Mouse (Mus musculus): ENCODE data around the gene Lrrc8c. TPM values are rescaled to one million over a fixed set of nuclear protein-coding genes. Genes with fewer than 3 reads are reported as not detected.

Gene Lrrc8c
- total and polyA plus RNA-seq, 3 experiments = 10.1 to 70.0 (median 50.6) TPM

DNA sequence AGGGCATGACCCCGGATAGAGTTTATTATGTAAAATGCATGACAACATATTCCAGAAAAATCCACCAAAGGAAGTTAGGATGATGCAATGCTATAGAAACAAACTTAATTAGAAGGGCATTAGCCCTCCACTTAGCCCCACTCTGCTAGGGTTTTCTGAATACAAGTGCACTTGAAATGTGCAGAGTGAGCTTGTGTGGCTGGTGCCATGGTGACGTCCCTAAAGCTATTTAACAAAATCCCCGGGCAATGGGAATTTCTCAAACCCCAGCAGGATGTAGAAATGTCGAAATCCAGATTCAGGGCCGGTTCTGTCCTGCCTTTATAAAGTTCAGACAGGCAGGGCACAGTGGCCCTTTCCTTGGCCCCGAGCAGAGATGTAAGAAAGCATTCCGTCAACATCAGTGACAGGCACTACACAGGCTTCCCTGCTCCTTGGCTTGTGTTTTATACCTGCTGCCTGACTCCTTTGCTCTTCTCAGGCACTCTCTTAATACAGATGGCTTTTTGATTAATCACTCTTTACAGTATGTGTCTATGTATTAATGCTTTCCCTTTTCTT is 47.7 kb downstream of the Lrrc8c start:
- ATAC-seq (ENCODE audit: extremely low read depth, insufficient number of reproducible peaks, low FRiP score, poor library complexity, severe bottlenecking) = no peak
- H3K36me3 ChIP-seq (replicated peaks) = peaks cover 53% of the 10 kb centered on the region
- H3K9me3 ChIP-seq (replicated peaks) = no peaks in the 10 kb centered on the region
- H3K4me3 ChIP-seq (ENCODE audit: low read depth, low read length) = no peak overlapping the region; the same call in 1 of the 2 replicates
- H3K4me1 ChIP-seq (ENCODE audit: insufficient read depth, low read depth, low read length) = peaks cover 71% of the 10 kb centered on the region
- DNase-seq (ENCODE audit: low spot score) = no peak
- TF ChIP-seq GATA2 (IDR thresholded peaks at IDR 0.05; ENCODE audit: borderline replicate concordance, low read depth, low read length) = no peak
- no peak for TF ChIP-seq CTCF (IDR thresholded peaks at IDR 0.05; ENCODE audit: low read depth, low read length)
- TF ChIP-seq TAL1 (conservative IDR thresholded peaks at IDR 0.05; ENCODE audit: low read depth, low read length) = no peak
- no peak for TF ChIP-seq GATA1 (IDR thresholded peaks at IDR 0.05; ENCODE audit: borderline replicate concordance, low read length)
- TF ChIP-seq POLR2AphosphoS5 (IDR thresholded peaks at IDR 0.05; ENCODE audit: insufficient replicate concordance, low read depth, low read length) = no peak
- H3K27me3 ChIP-seq (ENCODE audit: insufficient read depth, low read length) = no peaks in the 10 kb centered on the region

DNA sequence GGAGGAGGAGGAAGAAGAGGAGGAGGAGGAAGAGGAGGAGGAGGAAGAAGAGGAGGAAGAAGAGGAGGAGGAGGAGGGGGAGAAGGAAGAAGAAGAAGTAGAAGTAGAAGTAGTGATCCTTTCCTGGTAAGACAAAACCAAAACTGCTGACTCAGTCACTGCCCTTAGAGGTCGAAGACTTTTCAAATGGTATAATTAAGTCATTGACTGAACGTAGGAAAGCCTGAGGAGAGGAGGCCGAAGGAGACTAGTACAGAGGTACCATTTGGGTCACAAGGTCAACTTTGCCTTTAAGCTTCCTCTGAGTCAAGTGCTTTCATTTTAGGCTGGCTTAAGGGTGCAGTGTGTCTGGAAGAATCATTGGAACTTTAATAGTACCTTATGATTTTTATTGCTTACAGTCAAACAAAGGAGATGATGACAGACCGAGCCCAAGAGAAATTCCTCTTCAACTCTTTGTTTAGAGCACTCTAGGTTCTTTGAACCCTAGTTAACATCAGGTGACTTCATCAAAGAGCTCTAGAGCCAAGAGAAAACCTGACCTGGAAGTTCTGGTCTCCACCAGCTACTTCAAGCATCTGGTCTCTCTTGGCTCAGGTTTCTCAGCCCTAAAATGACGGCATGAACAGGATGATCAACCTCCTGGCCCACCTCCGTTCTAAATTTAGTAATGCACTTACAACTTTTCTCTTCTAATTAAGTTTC is 49.0 kb downstream of the Lrrc8c start:
- no peak for DNase-seq (ENCODE audit: low spot score)
- ATAC-seq (ENCODE audit: extremely low read depth, insufficient number of reproducible peaks, low FRiP score, poor library complexity, severe bottlenecking) = no peak
- Histone ChIP-seq H3K27me3 (ENCODE audit: insufficient read depth, low read length) (no peaks in the 10 kb centered on the region), H3K4me1 (ENCODE audit: insufficient read depth, low read depth, low read length) (peaks cover 75% of the 10 kb centered on the region), H3K36me3 (replicated peaks) (peaks cover 53% of the 10 kb centered on the region), H3K9me3 (replicated peaks) (no peaks in the 10 kb centered on the region), H3K4me3 (ENCODE audit: low read depth, low read length) (no peak overlapping the region)
- no peak for TF ChIP-seq POLR2AphosphoS5 (IDR thresholded peaks at IDR 0.05; ENCODE audit: insufficient replicate concordance, low read depth, low read length)
- no peak for TF ChIP-seq TAL1 (conservative IDR thresholded peaks at IDR 0.05; ENCODE audit: low read depth, low read length)
- TF ChIP-seq GATA2 (IDR thresholded peaks at IDR 0.05; ENCODE audit: borderline replicate concordance, low read depth, low read length) = no peak
- TF ChIP-seq GATA1 (IDR thresholded peaks at IDR 0.05; ENCODE audit: borderline replicate concordance, low read length) = no peak
- TF ChIP-seq CTCF (IDR thresholded peaks at IDR 0.05; ENCODE audit: low read depth, low read length) = no peak

DNA sequence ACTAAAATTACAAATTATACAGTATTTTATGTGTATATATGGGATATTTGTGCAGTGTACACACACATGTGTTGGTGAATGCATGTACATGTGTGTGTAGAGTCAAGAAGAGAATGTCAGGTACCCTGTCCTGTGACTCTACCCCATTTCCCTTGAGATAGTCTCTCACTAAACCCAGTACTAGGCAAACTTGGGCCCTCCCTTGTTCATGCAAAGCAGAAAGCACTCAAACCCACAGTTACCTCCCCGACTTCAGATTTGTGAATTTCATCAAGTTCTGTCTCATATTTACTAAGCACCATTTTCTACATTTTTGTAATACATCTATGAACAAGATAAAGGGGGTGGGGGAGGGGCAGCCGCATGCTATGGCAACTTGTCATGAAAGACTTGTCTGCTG is 50.0 kb downstream of the Lrrc8c start:
- Histone ChIP-seq H3K4me1 (ENCODE audit: insufficient read depth, low read depth, low read length) (peaks cover 70% of the 10 kb centered on the region), H3K27me3 (ENCODE audit: insufficient read depth, low read length) (no peaks in the 10 kb centered on the region), H3K36me3 (replicated peaks) (peaks cover 58% of the 10 kb centered on the region), H3K4me3 (ENCODE audit: low read depth, low read length) (no peak overlapping the region), H3K9me3 (replicated peaks) (no peaks in the 10 kb centered on the region)
- DNase-seq (ENCODE audit: low spot score) = no peak
- no peak for TF ChIP-seq GATA1 (IDR thresholded peaks at IDR 0.05; ENCODE audit: borderline replicate concordance, low read length)
- TF ChIP-seq TAL1 (conservative IDR thresholded peaks at IDR 0.05; ENCODE audit: low read depth, low read length) = no peak
- TF ChIP-seq GATA2 (IDR thresholded peaks at IDR 0.05; ENCODE audit: borderline replicate concordance, low read depth, low read length) = no peak
- TF ChIP-seq CTCF (IDR thresholded peaks at IDR 0.05; ENCODE audit: low read depth, low read length) = no peak
- TF ChIP-seq POLR2AphosphoS5 (IDR thresholded peaks at IDR 0.05; ENCODE audit: insufficient replicate concordance, low read depth, low read length) = no peak
- no peak for ATAC-seq (ENCODE audit: extremely low read depth, insufficient number of reproducible peaks, low FRiP score, poor library complexity, severe bottlenecking)

DNA sequence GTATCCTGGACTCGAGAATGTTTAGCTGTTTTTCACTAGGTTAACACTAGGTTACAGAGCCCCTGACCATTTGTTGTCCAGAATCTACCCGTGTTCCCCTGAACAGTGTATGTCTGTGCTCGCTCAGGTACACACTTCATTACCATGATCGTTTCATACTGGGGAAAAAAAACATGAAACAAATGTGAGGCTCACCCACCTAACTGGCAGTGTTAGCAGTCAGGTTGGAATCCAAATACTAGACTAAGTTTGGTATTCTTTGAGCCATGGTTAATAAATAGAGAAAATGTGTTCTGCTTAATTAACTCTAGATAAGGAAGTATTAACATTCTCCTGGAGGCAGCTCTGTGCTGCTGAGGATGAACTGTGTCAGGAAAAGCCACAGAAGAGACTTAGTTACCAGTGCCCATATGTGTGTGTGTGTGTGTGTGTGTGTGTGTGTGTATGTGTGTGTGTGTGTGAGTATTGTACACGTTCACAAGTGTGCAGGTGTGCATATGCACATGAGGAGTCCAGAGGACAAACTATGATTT is 53.0 kb downstream of the Lrrc8c start:
- H3K27me3 ChIP-seq (ENCODE audit: insufficient read depth, low read length) = no peaks in the 10 kb centered on the region

DNA sequence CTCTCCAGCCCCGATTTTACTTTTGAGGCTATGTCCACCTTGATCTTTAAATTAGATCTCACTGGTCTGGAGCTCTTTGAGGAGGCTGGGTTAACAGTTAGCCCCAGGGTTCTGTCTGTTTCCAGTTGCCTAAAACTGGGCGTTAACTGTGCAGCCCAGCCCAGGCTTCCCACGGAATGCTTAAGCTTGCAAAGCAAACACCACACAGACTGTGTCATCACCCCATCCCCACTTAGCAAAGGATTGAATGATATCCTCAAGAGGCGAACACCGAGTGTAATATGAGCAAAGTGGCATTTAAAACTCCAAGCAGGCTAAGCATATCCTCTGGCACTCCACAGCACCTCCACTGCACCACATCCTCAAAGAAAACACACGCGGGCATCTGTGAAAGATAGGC is 53.7 kb downstream of the Lrrc8c start:
- peaks cover 59% of the 10 kb centered on the region for H3K4me1 ChIP-seq (ENCODE audit: insufficient read depth, low read depth, low read length)
- DNase-seq (ENCODE audit: low spot score) (no peak), ATAC-seq (ENCODE audit: extremely low read depth, insufficient number of reproducible peaks, low FRiP score, poor library complexity, severe bottlenecking) (no peak)
- no peaks in the 10 kb centered on the region for H3K9me3 ChIP-seq (replicated peaks)
- TF ChIP-seq GATA1 (IDR thresholded peaks at IDR 0.05; ENCODE audit: borderline replicate concordance, low read length) = no peak
- no peak for TF ChIP-seq POLR2AphosphoS5 (IDR thresholded peaks at IDR 0.05; ENCODE audit: insufficient replicate concordance, low read depth, low read length)
- no peaks in the 10 kb centered on the region for H3K27me3 ChIP-seq (ENCODE audit: insufficient read depth, low read length)
- no peak overlapping the region for H3K4me3 ChIP-seq (ENCODE audit: low read depth, low read length)
- peaks cover 75% of the 10 kb centered on the region for H3K36me3 ChIP-seq (replicated peaks)

More for the DNA sequence above, 53.0 kb downstream of the Lrrc8c start:
- H3K4me3 ChIP-seq (ENCODE audit: low read depth, low read length) = no peak overlapping the region
- no peaks in the 10 kb centered on the region for H3K9me3 ChIP-seq (replicated peaks)
- no peak for TF ChIP-seq CTCF (IDR thresholded peaks at IDR 0.05; ENCODE audit: low read depth, low read length)
- TF ChIP-seq POLR2AphosphoS5 (IDR thresholded peaks at IDR 0.05; ENCODE audit: insufficient replicate concordance, low read depth, low read length) = no peak
- no peak for TF ChIP-seq GATA1 (IDR thresholded peaks at IDR 0.05; ENCODE audit: borderline replicate concordance, low read length)
- no peak for TF ChIP-seq GATA2 (IDR thresholded peaks at IDR 0.05; ENCODE audit: borderline replicate concordance, low read depth, low read length)
- TF ChIP-seq TAL1 (conservative IDR thresholded peaks at IDR 0.05; ENCODE audit: low read depth, low read length) = no peak
- peaks cover 65% of the 10 kb centered on the region for H3K4me1 ChIP-seq (ENCODE audit: insufficient read depth, low read depth, low read length)
- DNase-seq (ENCODE audit: low spot score) (no peak), ATAC-seq (ENCODE audit: extremely low read depth, insufficient number of reproducible peaks, low FRiP score, poor library complexity, severe bottlenecking) (no peak)
- peaks cover 73% of the 10 kb centered on the region for H3K36me3 ChIP-seq (replicated peaks)

DNA sequence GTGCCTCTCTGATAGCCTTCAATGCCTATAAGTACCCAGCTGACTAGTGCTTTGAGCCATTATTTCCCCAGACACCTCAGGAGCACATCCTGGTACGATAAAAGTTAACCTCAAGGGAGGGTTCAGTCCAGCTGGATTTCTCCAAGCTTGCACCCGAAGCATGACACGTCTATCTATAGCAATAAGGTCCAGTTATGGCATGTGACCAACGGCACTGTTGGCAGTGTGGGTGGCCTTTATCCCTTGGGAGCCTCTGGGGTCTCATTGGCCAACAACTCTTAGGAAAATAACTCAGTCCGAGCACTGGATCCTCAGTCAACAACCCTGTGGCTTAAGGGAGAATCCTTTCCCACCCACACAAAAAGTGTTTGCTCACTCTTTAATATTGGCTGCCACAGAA is 55.6 kb downstream of the Lrrc8c start:
- DNase-seq (ENCODE audit: low spot score) = no peak
- no peak for ATAC-seq (ENCODE audit: extremely low read depth, insufficient number of reproducible peaks, low FRiP score, poor library complexity, severe bottlenecking)
- TF ChIP-seq GATA1 (IDR thresholded peaks at IDR 0.05; ENCODE audit: borderline replicate concordance, low read length) (no peak), CTCF (IDR thresholded peaks at IDR 0.05; ENCODE audit: low read depth, low read length) (no peak), TAL1 (conservative IDR thresholded peaks at IDR 0.05; ENCODE audit: low read depth, low read length) (no peak), POLR2AphosphoS5 (IDR thresholded peaks at IDR 0.05; ENCODE audit: insufficient replicate concordance, low read depth, low read length) (no peak), GATA2 (IDR thresholded peaks at IDR 0.05; ENCODE audit: borderline replicate concordance, low read depth, low read length) (no peak)
- Histone ChIP-seq H3K36me3 (replicated peaks) (peaks cover 80% of the 10 kb centered on the region), H3K4me1 (ENCODE audit: insufficient read depth, low read depth, low read length) (peaks cover 42% of the 10 kb centered on the region), H3K9me3 (replicated peaks) (no peaks in the 10 kb centered on the region), H3K27me3 (ENCODE audit: insufficient read depth, low read length) (no peaks in the 10 kb centered on the region), H3K4me3 (ENCODE audit: low read depth, low read length) (no peak overlapping the region)

Measured in G1E (cell line).